Mouse (Mus musculus): Measurements from ENCODE around the gene Hist1h3c. TPM values are rescaled to one million over a fixed set of nuclear protein-coding genes. Genes with fewer than 3 reads are reported as not detected.
"Not testable (repeated sequence)": the region's sequence is repeated elsewhere in the genome, so short reads cannot be mapped to it uniquely, and the experiment has no call there.

Gene Hist1h3c
- polyA plus RNA-seq, 1 experiment from 2014 or later = 6.6 TPM

DNA sequence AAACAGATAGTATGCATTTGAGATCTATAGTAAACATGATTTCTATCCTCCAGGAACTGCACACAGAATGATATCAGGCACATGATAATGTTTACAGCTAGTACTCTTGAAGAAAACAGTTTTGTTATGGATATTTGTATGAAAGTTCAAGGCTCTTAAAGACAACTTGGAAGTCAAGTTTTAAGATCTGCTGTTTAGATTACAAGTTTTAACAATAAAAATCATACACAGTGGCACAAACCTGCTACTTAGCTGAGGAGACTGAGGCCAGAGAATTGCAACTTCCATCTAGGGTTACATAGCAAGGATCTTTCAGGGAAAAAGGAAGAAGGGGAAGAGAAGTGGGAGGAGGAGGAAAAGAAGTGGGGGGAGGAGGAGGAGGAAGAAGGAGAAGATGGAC, 9.6 kb upstream of the Hist1h3c start:
- Histone ChIP-seq H3K4me1 (peaks cover 7% of the 10 kb centered on the region), H3K27ac (no peak overlapping the region), H3K4me2 (no peak overlapping the region)

DNA sequence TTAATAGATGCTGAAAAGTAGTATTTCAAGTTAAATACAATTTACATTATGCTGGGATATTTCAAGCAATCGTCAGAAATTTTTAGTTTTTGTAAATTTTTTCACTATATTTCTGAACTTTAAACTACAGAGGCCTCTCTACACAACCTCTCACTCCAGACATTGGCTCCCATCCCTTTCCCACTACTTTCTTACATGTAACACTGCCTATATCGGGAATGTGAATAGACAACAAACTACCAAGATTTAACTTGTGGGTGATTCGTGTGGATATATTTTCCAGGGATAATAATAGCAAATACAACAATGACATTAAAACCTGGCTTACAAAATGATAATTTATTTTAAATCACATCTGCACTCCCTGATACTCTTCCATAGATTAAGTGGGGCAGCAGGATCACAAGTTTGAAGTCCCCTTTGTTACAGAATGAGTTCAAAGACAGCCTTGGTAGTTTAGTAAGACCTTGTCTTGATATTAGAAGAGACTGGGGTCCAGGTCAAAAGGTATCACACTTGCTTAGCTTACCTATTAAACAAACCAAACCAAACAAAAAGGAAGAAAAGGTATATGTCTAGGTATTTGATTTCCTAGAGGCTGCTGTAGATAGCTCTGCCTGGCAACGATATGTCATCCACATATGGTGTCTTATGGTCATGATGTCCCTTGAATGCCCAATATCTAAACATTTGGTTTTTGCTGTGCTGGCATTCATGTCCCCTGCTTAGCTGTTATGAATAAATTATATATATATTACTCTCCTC, 8.1 kb upstream of the Hist1h3c start:
- 49% methylated on average over 4 of the region's 4 CpGs for WGBS

More for the DNA sequence above, 9.6 kb upstream of the Hist1h3c start:
- no peak for ATAC-seq (ENCODE audit: insufficient number of reproducible peaks, low FRiP score, low TSS enrichment, low read depth)
- Histone ChIP-seq H3K36me3 (no peaks in the 10 kb centered on the region), H3K9ac (no peak overlapping the region), H3K4me3 (no peak overlapping the region), H3K9me3 (no peaks in the 10 kb centered on the region), H3K27me3 (no peaks in the 10 kb centered on the region)

DNA sequence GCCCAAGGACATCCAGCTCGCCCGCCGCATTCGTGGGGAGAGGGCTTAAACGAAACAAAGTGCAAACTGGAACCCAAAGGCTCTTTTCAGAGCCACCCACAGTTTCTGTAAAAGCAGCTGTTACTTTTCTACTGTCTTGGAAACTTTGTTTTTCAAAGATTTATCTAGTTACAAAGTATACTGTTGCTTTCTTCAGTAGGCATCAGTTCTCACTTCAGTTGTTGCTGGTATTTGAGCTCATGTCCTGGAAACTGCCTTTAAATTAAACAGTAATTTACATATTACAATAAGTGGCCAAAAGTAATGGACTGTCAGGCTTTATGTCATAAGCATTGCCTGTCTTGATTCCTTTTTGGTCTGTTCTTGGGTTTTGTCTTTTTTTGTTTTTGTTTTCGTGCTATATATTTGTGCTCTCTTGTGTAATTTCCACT, 7.4 kb upstream of the Hist1h3c start:
- Histone ChIP-seq H3K36me3 (no peaks in the 10 kb centered on the region), H3K4me1 (peaks cover 9% of the 10 kb centered on the region; the same call in 1 of the 2 replicates), H3K27me3 (no peaks in the 10 kb centered on the region), H3K4me2 (peak overlapping the region; percentile 35), H3K9me3 (no peaks in the 10 kb centered on the region), H3K27ac (peak overlapping the region; percentile 67), H3K4me3 (peak overlapping the region; percentile 30), H3K9ac (no peak overlapping the region)
- ATAC-seq (ENCODE audit: insufficient number of reproducible peaks, low FRiP score, low TSS enrichment, low read depth) = no peak
- 5% methylated on average over 6 of the region's 6 CpGs for WGBS

More for the DNA sequence above, 8.1 kb upstream of the Hist1h3c start:
- Histone ChIP-seq H3K4me2 (no peak overlapping the region), H3K27me3 (no peaks in the 10 kb centered on the region), H3K9me3 (no peaks in the 10 kb centered on the region), H3K4me3 (no peak overlapping the region), H3K9ac (no peak overlapping the region), H3K36me3 (no peaks in the 10 kb centered on the region), H3K27ac (peak overlapping the region; percentile 50; the same call in 1 of the 2 replicates), H3K4me1 (0 out of 2 replicates have a peak, but pooled peaks cover 5% of the 10 kb centered on the region)
- ATAC-seq (ENCODE audit: insufficient number of reproducible peaks, low FRiP score, low TSS enrichment, low read depth) = no peak

DNA sequence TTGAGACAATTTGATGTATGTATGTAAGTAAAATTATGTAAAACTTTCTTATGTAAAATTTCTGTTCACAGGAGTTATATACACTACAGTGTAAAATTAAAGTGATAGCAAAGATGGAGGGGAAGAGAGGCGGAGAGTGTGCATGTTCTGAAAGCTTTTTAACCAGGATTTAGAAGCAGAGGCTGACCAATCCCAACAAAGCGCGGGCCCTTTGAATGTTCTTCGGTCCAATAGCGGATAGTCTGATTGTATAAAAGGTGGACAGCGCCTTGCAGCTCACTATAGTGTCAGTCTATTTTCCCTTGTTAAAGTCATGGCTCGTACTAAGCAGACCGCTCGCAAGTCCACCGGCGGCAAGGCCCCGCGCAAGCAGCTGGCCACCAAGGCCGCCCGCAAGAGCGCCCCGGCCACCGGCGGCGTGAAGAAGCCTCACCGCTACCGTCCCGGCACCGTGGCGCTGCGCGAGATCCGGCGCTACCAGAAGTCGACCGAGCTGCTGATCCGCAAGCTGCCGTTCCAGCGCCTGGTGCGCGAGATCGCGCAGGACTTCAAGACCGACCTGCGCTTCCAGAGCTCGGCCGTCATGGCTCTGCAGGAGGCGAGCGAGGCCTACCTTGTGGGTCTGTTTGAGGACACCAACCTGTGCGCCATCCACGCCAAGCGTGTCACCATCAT, 6.8 kb upstream of the Hist1h3c start, which contains the start of gene Hist1h3b:
Hist1h3b (plus strand) TSS at position 201 of the 675 bp plus-strand sequence.
- 0 out of 2 replicates have a peak within 1 kb of the TSS, but pooled peaks have one; percentile 23 for H3K9ac ChIP-seq
- peak; percentile 84 for ATAC-seq (ENCODE audit: insufficient number of reproducible peaks, low FRiP score, low TSS enrichment, low read depth)
- H3K27me3 ChIP-seq, H3K36me3 ChIP-seq, H3K9me3 ChIP-seq, H3K4me1 ChIP-seq: not testable (repeated sequence)
- H3K4me2 ChIP-seq = peak within 1 kb of the TSS; percentile 67
- under 1% methylated on average over 16 of the region's 47 CpGs for WGBS
- peak within 1 kb of the TSS; percentile 94 for H3K27ac ChIP-seq
- peak within 1 kb of the TSS; percentile 44 for H3K4me3 ChIP-seq

DNA sequence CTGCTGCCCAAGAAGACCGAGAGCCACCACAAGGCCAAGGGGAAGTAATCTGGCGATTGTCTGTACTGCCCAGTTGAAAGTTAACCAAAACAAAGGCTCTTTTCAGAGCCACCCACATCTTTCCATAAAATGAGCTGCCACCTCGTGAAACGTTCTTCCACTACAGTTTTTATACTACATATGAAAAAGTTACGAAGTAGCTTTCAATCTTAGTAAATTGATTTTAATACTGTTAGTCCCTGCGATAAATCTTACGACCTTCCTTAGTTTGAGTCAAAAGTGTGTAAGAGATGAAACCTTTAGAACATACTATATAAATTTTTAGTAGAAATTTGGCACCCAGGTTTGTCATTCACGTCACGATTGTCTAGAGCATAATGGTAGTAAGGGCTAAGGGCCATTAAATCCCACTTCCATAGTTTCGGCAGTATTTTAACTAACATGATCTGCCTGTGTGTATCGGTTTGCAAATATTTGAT, 6.1 kb upstream of the Hist1h3c start:
- peak overlapping the region; percentile 67 for H3K4me2 ChIP-seq
- H3K4me1 ChIP-seq = peaks cover 5% of the 10 kb centered on the region; the same call in 1 of the 2 replicates
- no peaks in the 10 kb centered on the region for H3K27me3 ChIP-seq
- WGBS = under 1% methylated on average over 11 of the region's 11 CpGs
- peak overlapping the region; percentile 44 for H3K4me3 ChIP-seq
- no peaks in the 10 kb centered on the region for H3K9me3 ChIP-seq
- no peaks in the 10 kb centered on the region for H3K36me3 ChIP-seq
- ATAC-seq (ENCODE audit: insufficient number of reproducible peaks, low FRiP score, low TSS enrichment, low read depth) = no peak
- H3K9ac ChIP-seq = no peak overlapping the region
- H3K27ac ChIP-seq = peak overlapping the region; percentile 94

DNA sequence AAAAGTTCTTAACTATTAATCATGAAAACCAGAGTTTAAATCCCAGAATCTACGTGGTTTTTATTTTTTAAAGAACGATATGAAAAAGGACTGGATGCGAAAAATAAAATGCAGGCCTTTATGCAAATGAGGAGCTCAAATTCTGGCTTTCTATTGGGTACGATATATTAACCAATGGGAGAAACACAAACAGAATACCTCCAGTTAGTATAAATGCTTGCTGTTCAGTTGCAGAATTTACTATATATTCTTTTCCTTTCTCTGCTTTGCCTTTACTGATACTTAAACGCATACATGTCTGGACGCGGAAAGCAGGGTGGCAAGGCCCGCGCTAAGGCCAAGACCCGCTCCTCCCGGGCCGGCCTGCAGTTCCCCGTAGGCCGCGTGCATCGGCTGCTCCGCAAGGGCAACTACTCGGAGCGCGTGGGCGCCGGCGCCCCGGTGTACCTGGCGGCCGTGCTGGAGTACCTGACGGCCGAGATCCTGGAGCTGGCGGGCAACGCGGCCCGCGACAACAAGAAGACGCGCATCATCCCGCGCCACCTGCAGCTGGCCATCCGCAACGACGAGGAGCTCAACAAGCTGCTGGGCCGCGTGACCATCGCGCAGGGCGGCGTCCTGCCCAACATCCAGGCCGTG, 5.6 kb upstream of the Hist1h3c start, which contains the start of gene Hist1h2ab:
Hist1h2ab (plus strand) TSS at position 288 of the 639 bp plus-strand sequence.
- H3K4me2 ChIP-seq = peak within 1 kb of the TSS; percentile 67
- H3K9ac ChIP-seq = 0 out of 2 replicates have a peak within 1 kb of the TSS, but pooled peaks have one; percentile 23
- H3K27ac ChIP-seq = peak within 1 kb of the TSS; percentile 94
- ATAC-seq (ENCODE audit: insufficient number of reproducible peaks, low FRiP score, low TSS enrichment, low read depth) = 0 out of 2 replicates have a peak, but pooled peaks have one; percentile 41
- H3K4me1 ChIP-seq, H3K27me3 ChIP-seq, H3K9me3 ChIP-seq, H3K36me3 ChIP-seq: not testable (repeated sequence)
- H3K4me3 ChIP-seq = peak within 1 kb of the TSS; percentile 44
- WGBS = under 1% methylated on average over 32 of the region's 47 CpGs

DNA sequence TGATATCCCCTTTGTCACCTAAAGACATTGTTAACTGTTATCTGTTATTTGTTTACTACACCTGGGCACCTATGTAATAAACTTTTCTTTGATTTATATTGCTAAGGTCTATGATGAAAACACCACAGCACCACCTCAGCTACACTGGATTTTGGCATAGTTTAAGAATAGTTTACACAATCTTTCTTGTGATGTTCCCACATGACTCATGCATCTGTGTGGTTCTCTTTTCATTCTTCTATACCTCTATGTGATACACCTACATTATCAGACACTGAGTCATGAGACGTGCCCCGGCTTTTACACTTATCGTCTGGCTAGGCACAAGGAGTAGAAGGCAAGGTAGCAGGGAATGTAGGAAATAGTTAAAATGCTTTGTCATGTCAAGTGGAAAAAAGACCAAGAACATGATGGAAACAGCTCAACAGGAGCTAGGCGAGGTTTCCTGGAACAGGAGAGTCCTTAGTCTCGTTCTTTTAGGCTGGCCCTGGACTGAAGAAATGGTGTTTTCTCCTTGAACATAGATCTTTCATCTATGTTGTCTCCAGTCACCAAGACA, 4.2 kb upstream of the Hist1h3c start:
- peak overlapping the region; percentile 82; the same call in 1 of the 2 replicates for H3K27ac ChIP-seq
- no peaks in the 10 kb centered on the region for H3K9me3 ChIP-seq
- H3K4me2 ChIP-seq = no peak overlapping the region
- no peaks in the 10 kb centered on the region for H3K36me3 ChIP-seq
- H3K9ac ChIP-seq = no peak overlapping the region
- no peak for ATAC-seq (ENCODE audit: insufficient number of reproducible peaks, low FRiP score, low TSS enrichment, low read depth)
- 88% methylated on average over 5 of the region's 5 CpGs for WGBS
- peaks cover 5% of the 10 kb centered on the region; the same call in 1 of the 2 replicates for H3K4me1 ChIP-seq
- no peak overlapping the region for H3K4me3 ChIP-seq
- H3K27me3 ChIP-seq = no peaks in the 10 kb centered on the region

DNA sequence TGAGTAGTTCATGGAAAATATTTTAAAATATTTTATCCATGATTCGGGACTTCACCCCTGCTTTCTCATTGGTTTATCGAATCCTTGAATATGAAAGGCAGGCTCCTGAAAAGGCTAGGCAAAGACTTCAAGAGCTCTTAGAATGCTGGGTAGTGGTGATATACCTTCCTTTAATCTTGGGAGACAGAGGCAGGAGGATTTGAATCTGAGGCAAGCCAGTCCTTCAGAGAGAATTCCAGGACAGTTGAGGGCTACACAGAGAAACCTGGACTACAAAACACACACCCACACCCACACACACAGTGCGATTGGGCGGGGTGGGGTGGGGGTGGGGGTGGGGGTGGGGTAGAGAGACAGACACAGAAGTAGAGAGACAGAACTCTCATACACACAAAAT, 2.5 kb upstream of the Hist1h3c start:
- no peak overlapping the region for H3K9ac ChIP-seq
- WGBS = 9% methylated on average over 4 of the region's 4 CpGs
- H3K4me3 ChIP-seq = no peak overlapping the region

DNA sequence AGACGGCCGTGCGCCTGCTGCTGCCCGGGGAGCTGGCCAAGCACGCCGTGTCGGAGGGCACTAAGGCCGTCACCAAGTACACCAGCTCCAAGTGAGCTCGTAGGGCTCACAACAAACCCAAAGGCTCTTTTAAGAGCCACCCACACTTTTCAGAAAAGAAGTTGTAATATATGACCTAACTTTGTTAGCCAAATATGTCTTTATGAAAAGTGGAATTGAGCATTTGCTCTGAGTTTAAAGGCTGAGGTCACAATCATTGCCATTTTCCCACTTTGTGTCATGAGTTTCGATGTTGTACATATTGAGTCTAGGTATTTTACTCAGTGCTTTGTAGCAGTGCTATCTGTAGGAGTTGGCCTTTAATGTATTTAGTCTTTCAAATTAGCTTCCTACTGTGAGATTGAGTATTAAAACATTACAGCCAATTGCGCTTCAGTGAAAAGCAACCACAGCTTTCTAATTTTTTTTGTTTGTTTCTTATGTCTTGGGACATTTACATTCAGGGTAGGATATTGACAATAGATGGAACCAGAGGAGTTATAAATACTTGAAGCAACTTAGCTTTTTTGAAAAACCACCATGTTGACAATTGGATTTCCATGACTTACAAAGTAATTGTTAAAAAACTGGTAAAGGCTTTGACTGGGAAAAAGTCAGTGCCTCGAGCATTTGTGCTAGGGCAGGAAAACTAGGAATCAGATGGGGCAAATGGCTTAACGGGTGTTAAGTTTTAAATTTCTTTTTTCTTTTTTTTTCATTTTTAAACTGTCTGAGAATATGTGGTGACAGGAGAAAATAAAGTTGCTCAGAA, 1.9 kb upstream of the Hist1h3c start:
- Histone ChIP-seq H3K9ac (0 out of 2 replicates have a peak overlapping the region, but pooled peaks have one; percentile 21), H3K9me3 (no peaks in the 10 kb centered on the region), H3K27me3 (no peaks in the 10 kb centered on the region), H3K4me3 (peak overlapping the region; percentile 45), H3K4me2 (peak overlapping the region; percentile 54), H3K27ac (peak overlapping the region; percentile 99), H3K4me1 (peaks cover 5% of the 10 kb centered on the region; the same call in 1 of the 2 replicates), H3K36me3 (no peaks in the 10 kb centered on the region)
- ATAC-seq (ENCODE audit: insufficient number of reproducible peaks, low FRiP score, low TSS enrichment, low read depth) = no peak
- 2% methylated on average over 13 of the region's 13 CpGs for WGBS

More for the DNA sequence above, 2.5 kb upstream of the Hist1h3c start:
- no peaks in the 10 kb centered on the region for H3K9me3 ChIP-seq
- 0 out of 2 replicates have a peak overlapping the region, but pooled peaks have one; percentile 5 for H3K4me2 ChIP-seq
- H3K4me1 ChIP-seq = peaks cover 5% of the 10 kb centered on the region; the same call in 1 of the 2 replicates
- peak overlapping the region; percentile 99 for H3K27ac ChIP-seq
- ATAC-seq (ENCODE audit: insufficient number of reproducible peaks, low FRiP score, low TSS enrichment, low read depth) = no peak
- no peaks in the 10 kb centered on the region for H3K36me3 ChIP-seq
- no peaks in the 10 kb centered on the region for H3K27me3 ChIP-seq

DNA sequence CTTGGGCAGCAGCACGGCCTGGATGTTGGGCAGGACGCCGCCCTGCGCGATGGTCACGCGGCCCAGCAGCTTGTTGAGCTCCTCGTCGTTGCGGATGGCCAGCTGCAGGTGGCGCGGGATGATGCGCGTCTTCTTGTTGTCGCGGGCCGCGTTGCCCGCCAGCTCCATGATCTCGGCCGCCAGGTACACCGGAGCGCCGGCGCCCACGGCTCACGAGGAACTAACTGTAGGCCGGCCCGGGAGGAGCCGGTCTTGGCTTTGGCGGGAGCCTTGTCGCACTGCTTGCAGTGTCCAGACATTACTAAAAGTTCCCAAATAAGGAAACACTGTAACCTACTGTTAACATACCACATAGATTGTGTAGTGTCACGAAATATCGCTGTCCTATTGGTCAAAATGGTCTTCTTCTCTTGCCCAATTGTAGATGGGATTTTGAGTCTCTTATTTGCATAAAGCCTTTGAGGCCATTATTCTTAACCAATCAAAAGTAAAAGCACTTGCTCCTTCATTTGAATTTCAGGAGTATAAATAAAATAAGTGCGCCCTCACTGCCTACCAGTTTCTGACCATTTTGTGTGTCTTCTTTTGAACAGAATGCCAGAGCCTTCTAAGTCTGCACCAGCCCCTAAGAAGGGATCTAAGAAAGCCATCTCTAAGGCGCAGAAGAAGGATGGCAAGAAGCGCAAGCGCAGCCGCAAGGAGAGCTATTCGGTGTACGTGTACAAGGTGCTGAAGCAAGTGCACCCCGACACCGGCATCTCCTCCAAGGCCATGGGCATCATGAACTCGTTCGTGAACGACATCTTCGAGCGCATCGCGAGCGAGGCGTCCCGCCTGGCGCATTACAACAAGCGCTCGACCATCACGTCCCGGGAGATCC, 1.0 kb upstream of the Hist1h3c start, which contains the start of gene Hist1h2bb:
Hist1h2bb (plus strand) TSS at position 534 of the 880 bp plus-strand sequence.
- Histone ChIP-seq H3K4me2 (peak within 1 kb of the TSS; percentile 54), H3K4me3 (peak within 1 kb of the TSS; percentile 45), H3K27ac (peak within 1 kb of the TSS; percentile 99), H3K9ac (peak within 1 kb of the TSS; percentile 21; the same call in 1 of the 2 replicates)
- not testable (repeated sequence) for H3K9me3 ChIP-seq, H3K4me1 ChIP-seq, H3K27me3 ChIP-seq, H3K36me3 ChIP-seq
- ATAC-seq (ENCODE audit: insufficient number of reproducible peaks, low FRiP score, low TSS enrichment, low read depth) = peak; percentile 89
- WGBS = under 1% methylated on average over 37 of the region's 58 CpGs
